Mouse (Mus musculus) MEL (cell line): ENCODE data around the gene Jmy. TPM values are rescaled to one million over a fixed set of nuclear protein-coding genes. Genes with fewer than 3 reads are reported as not detected.

Experiments
- DNase-seq: peaks from one replicate; pipeline ENCODE4 v3.0.0; 2011; ENCODE audit warnings: low read depth, low spot score
- H3K27ac ChIP-seq: 2 replicates; pipeline ENCODE4 v1.5.1; 2012; ENCODE audit warnings: low read depth, mild to moderate bottlenecking, control low read depth, low read length, moderate library complexity; ENCODE audit not compliant: control insufficient read depth
- H3K27me3 ChIP-seq, 2 experiments: fragments of 150-350 bp in 1 of 2; sonication (generic) in 1 of 2; 2 replicates each; pipeline ENCODE4 v1.6.1; 2012; ENCODE audit warnings: low read length in 2 of 2, mild to moderate bottlenecking in 2 of 2, improper control_type of control experiment in 1 of 2, moderate library complexity in 1 of 2; ENCODE audit not compliant: insufficient read depth in 2 of 2, control insufficient read depth in 1 of 2
- H3K36me3 ChIP-seq, 2 experiments: 2 replicates each; pipeline ENCODE4 v1.6.1; 2012 to 2014; ENCODE audit warnings: low read length in 2 of 2, improper control_type of control experiment in 1 of 2, inconsistent platforms in 1 of 2, mild to moderate bottlenecking in 1 of 2; ENCODE audit not compliant: insufficient read depth in 2 of 2, control insufficient read depth in 1 of 2
- H3K4me1 ChIP-seq, 2 experiments: fragments of 150-350 bp in 1 of 2; sonication (generic) in 1 of 2; 2 replicates each; pipeline ENCODE4 v1.6.1; 2012; ENCODE audit warnings: low read length in 2 of 2, improper control_type of control experiment in 1 of 2, mild to moderate bottlenecking in 1 of 2; ENCODE audit not compliant: insufficient read depth in 2 of 2, control insufficient read depth in 1 of 2
- H3K4me3 ChIP-seq, 2 experiments: fragments of 150-350 bp in 1 of 2; sonication (generic) in 1 of 2; 2 replicates each; pipeline ENCODE4 v1.5.1; 2012; ENCODE audit warnings: low read depth in 2 of 2, low read length in 2 of 2, mild to moderate bottlenecking in 2 of 2, moderate library complexity in 2 of 2, control low read depth in 1 of 2, improper control_type of control experiment in 1 of 2; ENCODE audit not compliant: control insufficient read depth in 1 of 2, insufficient read depth in 1 of 2
- H3K79me2 ChIP-seq: 2 replicates; pipeline ENCODE4 v1.6.1; 2012; ENCODE audit warnings: mild to moderate bottlenecking, low read length, moderate library complexity; ENCODE audit not compliant: control insufficient read depth, poor library complexity, insufficient read depth
- H3K9ac ChIP-seq: 2 replicates; pipeline ENCODE4 v1.6.1; 2012; ENCODE audit warnings: low read depth, mild to moderate bottlenecking, control low read depth, low read length, moderate library complexity; ENCODE audit not compliant: control insufficient read depth, poor library complexity, severe bottlenecking
- H3K9me3 ChIP-seq: fragments of 150-350 bp; sonication (generic); replicated peaks from 2 replicates; pipeline ENCODE4 v1.6.1; 2012; ENCODE audit warnings: mild to moderate bottlenecking, low read length, improper control_type of control experiment, moderate library complexity; ENCODE audit not compliant: insufficient read depth
- BHLHE40 ChIP-seq: IDR thresholded peaks from 2 replicates; pipeline ENCODE4 v1.6.1; 2012; ENCODE audit warnings: low read depth, mild to moderate bottlenecking, inconsistent platforms, low read length, improper control_type of control experiment, borderline replicate concordance
- CHD2 ChIP-seq: IDR thresholded peaks from 2 replicates; pipeline ENCODE4 v1.6.1; 2011; ENCODE audit warnings: low read length, improper control_type of control experiment
- CTCF ChIP-seq, 3 experiments: IDR thresholded peaks in 2 of 3; conservative IDR thresholded peaks in 1 of 3; 2 replicates each; pipeline ENCODE4 v1.5.1; 2011 to 2012; ENCODE audit warnings: low read length in 3 of 3, low read depth in 2 of 3, mild to moderate bottlenecking in 2 of 3, improper control_type of control experiment in 1 of 3, inconsistent platforms in 1 of 3, mixed read lengths in 1 of 3, moderate library complexity in 1 of 3; ENCODE audit not compliant: control insufficient read depth in 1 of 3, insufficient read depth in 1 of 3, poor library complexity in 1 of 3, severe bottlenecking in 1 of 3
- ELF1 ChIP-seq: IDR thresholded peaks from 2 replicates; pipeline ENCODE4 v1.6.1; 2014; ENCODE audit warnings: low read depth, mild to moderate bottlenecking, inconsistent platforms, low read length, improper control_type of control experiment, moderate library complexity
- EP300 ChIP-seq, 2 experiments: IDR thresholded peaks; 2 replicates each; pipeline ENCODE4 v1.6.1; 2011; ENCODE audit warnings: improper control_type of control experiment in 2 of 2, low read length in 2 of 2, low read depth in 1 of 2, mild to moderate bottlenecking in 1 of 2
- ETS1 ChIP-seq: IDR thresholded peaks from 2 replicates; pipeline ENCODE4 v1.6.1; 2012; ENCODE audit warnings: low read depth, mild to moderate bottlenecking, inconsistent platforms, low read length, improper control_type of control experiment, moderate library complexity
- GATA1 ChIP-seq: IDR thresholded peaks from 2 replicates; pipeline ENCODE4 v1.6.1; 2011; ENCODE audit warnings: low read depth, low read length, improper control_type of control experiment
- MAFK ChIP-seq: IDR thresholded peaks from 2 replicates; pipeline ENCODE4 v1.6.1; 2011; ENCODE audit warnings: low read depth, mild to moderate bottlenecking, low read length, improper control_type of control experiment, borderline replicate concordance
- MEF2A ChIP-seq: IDR thresholded peaks from 2 replicates; pipeline ENCODE4 v1.6.1; 2014; ENCODE audit warnings: low read depth, mild to moderate bottlenecking, inconsistent platforms, low read length, improper control_type of control experiment; ENCODE audit not compliant: poor library complexity, insufficient replicate concordance, severe bottlenecking; ENCODE audit errors: extremely low read depth
- MXI1 ChIP-seq: IDR thresholded peaks from 2 replicates; pipeline ENCODE4 v1.6.1; 2011; ENCODE audit warnings: mild to moderate bottlenecking, low read depth, low read length, improper control_type of control experiment
- MYB ChIP-seq: IDR thresholded peaks from 2 replicates; pipeline ENCODE4 v1.6.1; 2011; ENCODE audit warnings: mild to moderate bottlenecking, low read depth, low read length, improper control_type of control experiment
- NELFE ChIP-seq: IDR thresholded peaks from 2 replicates; pipeline ENCODE4 v1.6.1; 2011; ENCODE audit warnings: low read depth, low read length, improper control_type of control experiment
- POLR2AphosphoS2 ChIP-seq: IDR thresholded peaks from 2 replicates; pipeline ENCODE4 v1.6.1; 2011; ENCODE audit warnings: low read length, improper control_type of control experiment
- RCOR1 ChIP-seq: IDR thresholded peaks from 2 replicates; pipeline ENCODE4 v1.6.1; 2012; ENCODE audit warnings: low read depth, mild to moderate bottlenecking, inconsistent platforms, low read length, improper control_type of control experiment
- SIN3A ChIP-seq: IDR thresholded peaks from 2 replicates; pipeline ENCODE4 v1.6.1; 2012; ENCODE audit warnings: low read length, improper control_type of control experiment, inconsistent platforms
- TAL1 ChIP-seq: IDR thresholded peaks from 2 replicates; pipeline ENCODE4 v1.6.1; 2012; ENCODE audit warnings: mild to moderate bottlenecking, inconsistent platforms, low read length, moderate library complexity, mixed read lengths
- TBP ChIP-seq: IDR thresholded peaks from 2 replicates; pipeline ENCODE4 v1.8.0; 2011; ENCODE audit warnings: low read depth, low read length, improper control_type of control experiment
- TCF12 ChIP-seq: IDR thresholded peaks from 2 replicates; pipeline ENCODE4 v1.6.1; 2014; ENCODE audit warnings: low read depth, mild to moderate bottlenecking, inconsistent platforms, low read length, improper control_type of control experiment, moderate library complexity
- UBTF ChIP-seq: IDR thresholded peaks from 2 replicates; pipeline ENCODE4 v1.6.1; 2012; ENCODE audit warnings: low read depth, mild to moderate bottlenecking, inconsistent platforms, low read length, improper control_type of control experiment, moderate library complexity, borderline replicate concordance; ENCODE audit not compliant: insufficient read depth
- USF1 ChIP-seq: IDR thresholded peaks from 2 replicates; pipeline ENCODE4 v1.6.1; 2014; ENCODE audit warnings: low read depth, mild to moderate bottlenecking, inconsistent platforms, low read length, improper control_type of control experiment, moderate library complexity
- polyA plus RNA-seq, 2 experiments: library from polyadenylated mRNA; stranded (reverse) in 1 of 2; unstranded in 1 of 2; fragments of >175 nt in 1 of 2; fragments of >200 nt in 1 of 2; gene quantifications; 2 replicates each; pipeline versions ENCODE4 v1.2.1 to v1.2.4; 2012; ENCODE audit warnings: low replicate concordance in 2 of 2, low read depth in 1 of 2; ENCODE audit not compliant: insufficient read length in 2 of 2, insufficient read depth in 1 of 2, missing spikeins in 1 of 2
- total RNA-seq: library from RNA; depleted of rRNA; stranded (reverse); fragments of 300-350 nt; gene quantifications from 2 replicates; pipeline ENCODE4 v1.2.3, GENCODE M21; 2012

The Jmy gene
- total and polyA plus RNA-seq, 3 experiments = 5.5 to 21.9 (median 9.3) TPM

DNA sequence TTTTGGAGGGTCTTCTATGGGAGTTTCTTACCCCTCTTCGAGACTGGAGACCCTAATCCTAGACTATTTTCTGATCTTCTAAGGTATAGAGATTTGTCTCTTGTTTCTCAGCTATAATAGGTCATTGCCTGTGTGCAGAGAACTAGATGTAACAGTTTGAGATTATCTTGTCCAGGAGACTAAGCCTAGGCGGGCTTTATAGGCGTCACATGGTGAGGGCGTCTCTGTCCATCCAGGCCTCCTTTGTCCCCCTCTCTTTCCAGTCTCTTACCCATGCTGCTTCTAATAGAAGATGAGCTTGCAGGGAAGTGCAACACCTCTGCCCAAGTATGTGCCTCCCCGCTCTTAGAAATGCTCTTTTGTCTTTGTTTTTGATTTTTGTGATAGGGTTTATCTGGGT, 116.5 kb downstream of the Jmy start:
- Histone ChIP-seq H3K9ac (peak overlapping the region; percentile 62), H3K27ac (peak overlapping the region; percentile 85), H3K9me3 (no peaks in the 10 kb centered on the region), H3K79me2 (no peaks in the 10 kb centered on the region; the same call in 1 of the 2 replicates), H3K27me3 (no peaks in the 10 kb centered on the region), H3K4me3 (peak overlapping the region; percentile 48 to 50), H3K36me3 (peaks cover 0 to 76% of the 10 kb centered on the region in 2 experiments; a peak in 2 of 4 replicates), H3K4me1 (peaks cover 46 to 56% of the 10 kb centered on the region in 2 experiments)
- peak; percentile 60 for DNase-seq
- no peak for TF ChIP-seq MYB
- no peak for TF ChIP-seq CTCF (IDR thresholded peaks at IDR 0.05 in 2 of 3, conservative IDR thresholded peaks at IDR 0.05 in 1 of 3; ENCODE audit: control insufficient read depth in 1 of 3, insufficient read depth in 1 of 3, low read depth in 2 of 3, low read length in 3 of 3, poor library complexity in 1 of 3, severe bottlenecking in 1 of 3)
- TF ChIP-seq RCOR1 = no peak
- TF ChIP-seq MXI1 = peak; percentile 48
- peak; percentile 24; the same call in 1 of the 2 replicates for TF ChIP-seq NELFE
- TF ChIP-seq CHD2 = no peak
- no peak for TF ChIP-seq TAL1
- 0 out of 2 replicates have a peak, but pooled peaks have one; percentile 5 for TF ChIP-seq GATA1
- no peak for TF ChIP-seq MAFK
- TF ChIP-seq BHLHE40 = no peak
- no peak for TF ChIP-seq EP300 (IDR thresholded peaks at IDR 0.05; ENCODE audit: low read depth in 1 of 2, low read length in 2 of 2)
- 0 out of 2 replicates have a peak, but pooled peaks have one; percentile 37 for TF ChIP-seq TBP
- peak; percentile 71 for TF ChIP-seq USF1
- TF ChIP-seq TCF12 = no peak
- TF ChIP-seq ETS1 = peak; percentile 12; the same call in 1 of the 2 replicates
- TF ChIP-seq MEF2A = no peak
- TF ChIP-seq UBTF = no peak
- no peak; the same call in 1 of the 2 replicates for TF ChIP-seq SIN3A

- peaks cover 0 to 71% of the 10 kb centered on the region in 2 experiments; a peak in 2 of 4 replicates for H3K36me3 ChIP-seq
- peak overlapping the region in 1 of 2 experiments; percentile 10; a peak in 2 of 4 replicates for H3K4me3 ChIP-seq
- H3K79me2 ChIP-seq = no peaks in the 10 kb centered on the region; the same call in 1 of the 2 replicates
- H3K27me3 ChIP-seq = no peaks in the 10 kb centered on the region
- no peak; the same call in 1 of the 2 replicates for TF ChIP-seq MAFK
- TF ChIP-seq ELF1 = no peak
- 0 out of 2 replicates have a peak, but pooled peaks have one; percentile 2 for TF ChIP-seq NELFE
- peak; percentile 96 to 99 for TF ChIP-seq EP300 (IDR thresholded peaks at IDR 0.05; ENCODE audit: low read depth in 1 of 2, low read length in 2 of 2)
- peak; percentile 72 for TF ChIP-seq SIN3A
- peak; percentile 97 for TF ChIP-seq TAL1
- peak; percentile 98 for TF ChIP-seq GATA1
- TF ChIP-seq TCF12 = peak; percentile 98
- 0 out of 2 replicates have a peak, but pooled peaks have one; percentile 39 for TF ChIP-seq POLR2AphosphoS2
- peak; percentile 92 for TF ChIP-seq ETS1
- TF ChIP-seq TBP = peak; percentile 69
- 0 out of 2 replicates have a peak, but pooled peaks have one; percentile 28 for TF ChIP-seq BHLHE40
- TF ChIP-seq MXI1 = no peak
- peak; percentile 84 for TF ChIP-seq RCOR1
- peak overlapping the region; percentile 55; the same call in 1 of the 2 replicates for H3K9ac ChIP-seq
- peak; percentile 85 for DNase-seq
- peak overlapping the region; percentile 74 for H3K27ac ChIP-seq
- H3K9me3 ChIP-seq = no peaks in the 10 kb centered on the region
- peaks cover 46 to 48% of the 10 kb centered on the region in 2 experiments for H3K4me1 ChIP-seq
These were observed 118.3 kb downstream of the Jmy start for GRCm38 (mm10) chr13:93381301-93381700.
